Mouse (Mus musculus) heart, postnatal 0 days (tissue): ENCODE data around the gene Gpr18.

Source experiments
- CTCF ChIP-seq: IDR thresholded peaks from 2 replicates; pipeline ENCODE4 v1.5.1; 2016; ENCODE audit warnings: antibody characterized with exemption, control low read depth, low read depth
- EP300 ChIP-seq: IDR thresholded peaks from 2 replicates; pipeline ENCODE4 v1.6.1; 2016; ENCODE audit warnings: antibody characterized with exemption, low read depth

DNA sequence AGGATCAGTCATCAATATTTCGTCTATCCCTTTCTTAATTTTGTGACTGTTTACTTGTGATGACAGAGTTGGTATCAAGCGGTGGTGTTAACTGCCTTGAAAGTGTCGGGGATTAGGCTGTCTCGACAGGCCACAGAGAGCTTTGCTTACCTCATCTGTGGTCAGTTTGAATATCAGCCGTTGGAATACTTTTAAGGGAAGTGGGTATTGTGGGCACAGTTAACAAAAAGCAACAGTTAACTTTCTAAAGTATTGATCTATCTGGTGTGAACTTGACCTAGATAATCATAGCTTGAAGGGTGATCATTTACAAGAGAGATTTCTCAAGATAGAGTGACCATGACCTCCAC is 19.0 kb upstream of the Gpr18 start:
- TF ChIP-seq CTCF, result no peak
- no peak for TF ChIP-seq EP300
